Mouse (Mus musculus): ENCODE data around the gene Fat3. TPM values are rescaled to one million over a fixed set of nuclear protein-coding genes. Genes with fewer than 3 reads are reported as not detected.

Fat3 gene
- polyA plus RNA-seq, 1 experiment = not detected

DNA sequence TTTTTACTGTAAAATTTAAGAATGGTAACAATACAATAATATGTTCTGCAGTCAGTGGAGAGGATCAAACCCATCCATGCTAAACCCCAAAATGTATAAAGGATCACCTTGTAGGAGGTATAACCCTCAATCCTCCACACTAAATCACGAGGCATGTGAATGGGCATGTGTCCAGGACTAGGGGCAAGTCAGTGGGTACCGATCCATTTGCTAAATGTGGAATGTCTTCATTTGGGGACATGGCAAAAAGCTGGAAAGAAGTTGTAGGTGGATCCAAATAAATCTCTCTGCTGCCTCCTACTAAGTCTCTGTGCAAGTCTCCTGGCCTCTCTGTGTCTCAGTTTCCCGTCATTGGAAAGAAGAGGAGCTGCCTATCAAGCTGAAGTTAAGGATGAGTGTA, 39.6 kb downstream of the Fat3 start:
- 77% methylated on average over 3 of the region's 3 CpGs for WGBS
- Histone ChIP-seq H3K4me3 (replicated peaks; ENCODE audit: control insufficient read depth, low read depth, low read length) (no peak overlapping the region), H3K27ac (ENCODE audit: control insufficient read depth, insufficient read depth, low read depth, low read length, poor library complexity) (no peak overlapping the region), H3K4me1 (ENCODE audit: control insufficient read depth, insufficient read depth, low read length) (no peaks in the 10 kb centered on the region)
- TF ChIP-seq POLR2A (IDR thresholded peaks at IDR 0.05; ENCODE audit: borderline replicate concordance, control insufficient read depth, low read depth, low read length) = no peak
- no peak for TF ChIP-seq CTCF (IDR thresholded peaks at IDR 0.05; ENCODE audit: control insufficient read depth, insufficient read depth, low read length)

DNA sequence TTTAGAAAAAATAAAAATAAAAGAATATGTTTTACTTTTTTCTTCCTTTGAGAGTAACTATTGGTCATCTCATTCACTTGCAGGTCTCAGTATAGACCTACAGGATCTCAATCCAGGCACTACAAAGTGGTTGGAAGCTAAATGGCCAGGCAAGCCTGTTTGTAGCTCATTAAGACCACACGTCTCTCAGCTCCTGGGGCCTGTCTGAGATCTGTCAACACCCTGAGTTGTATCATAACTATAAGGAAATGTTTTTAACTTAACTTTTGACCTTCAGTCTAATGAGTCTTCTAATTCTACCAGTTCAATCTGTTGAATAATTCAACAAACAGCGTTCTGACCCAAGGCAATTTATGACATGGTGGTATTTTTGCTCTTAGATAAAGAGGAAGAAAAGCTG, 40.5 kb downstream of the Fat3 start:
- no peak overlapping the region for H3K27ac ChIP-seq (ENCODE audit: control insufficient read depth, insufficient read depth, low read depth, low read length, poor library complexity)
- WGBS = 73% methylated on average over 2 of the region's 2 CpGs
- no peaks in the 10 kb centered on the region for H3K4me1 ChIP-seq (ENCODE audit: control insufficient read depth, insufficient read depth, low read length)
- TF ChIP-seq CTCF (IDR thresholded peaks at IDR 0.05; ENCODE audit: control insufficient read depth, insufficient read depth, low read length) (no peak), POLR2A (IDR thresholded peaks at IDR 0.05; ENCODE audit: borderline replicate concordance, control insufficient read depth, low read depth, low read length) (no peak)
- no peak overlapping the region for H3K4me3 ChIP-seq (replicated peaks; ENCODE audit: control insufficient read depth, low read depth, low read length)

DNA sequence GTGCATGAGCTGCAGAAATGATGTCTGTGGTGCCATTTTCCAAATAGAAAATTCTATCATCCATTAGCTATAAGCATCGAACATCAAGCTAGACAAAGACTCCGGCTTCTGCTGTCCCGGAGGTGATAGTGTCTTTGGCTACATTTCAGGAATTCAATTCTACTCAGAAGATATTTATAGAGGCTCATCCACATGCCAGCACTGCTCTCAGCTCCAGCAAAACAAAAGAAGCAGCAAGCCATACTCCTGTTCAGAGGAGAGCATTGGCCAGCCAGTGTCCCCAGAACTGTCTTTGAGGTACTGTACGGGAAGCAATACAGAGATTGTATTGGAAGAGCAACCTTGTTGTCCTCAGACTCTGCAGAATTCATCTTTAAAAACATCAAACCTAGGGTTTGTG, 59.2 kb downstream of the Fat3 start:
- no peak overlapping the region for H3K4me3 ChIP-seq (replicated peaks; ENCODE audit: control insufficient read depth, low read depth, low read length)
- H3K4me1 ChIP-seq (ENCODE audit: control insufficient read depth, insufficient read depth, low read length) = no peaks in the 10 kb centered on the region; the same call in 1 of the 2 replicates
- 80% methylated on average over 4 of the region's 4 CpGs for WGBS
- no peak overlapping the region for H3K27ac ChIP-seq (ENCODE audit: control insufficient read depth, insufficient read depth, low read depth, low read length, poor library complexity)
- TF ChIP-seq CTCF (IDR thresholded peaks at IDR 0.05; ENCODE audit: control insufficient read depth, insufficient read depth, low read length) (no peak), POLR2A (IDR thresholded peaks at IDR 0.05; ENCODE audit: borderline replicate concordance, control insufficient read depth, low read depth, low read length) (no peak)

DNA sequence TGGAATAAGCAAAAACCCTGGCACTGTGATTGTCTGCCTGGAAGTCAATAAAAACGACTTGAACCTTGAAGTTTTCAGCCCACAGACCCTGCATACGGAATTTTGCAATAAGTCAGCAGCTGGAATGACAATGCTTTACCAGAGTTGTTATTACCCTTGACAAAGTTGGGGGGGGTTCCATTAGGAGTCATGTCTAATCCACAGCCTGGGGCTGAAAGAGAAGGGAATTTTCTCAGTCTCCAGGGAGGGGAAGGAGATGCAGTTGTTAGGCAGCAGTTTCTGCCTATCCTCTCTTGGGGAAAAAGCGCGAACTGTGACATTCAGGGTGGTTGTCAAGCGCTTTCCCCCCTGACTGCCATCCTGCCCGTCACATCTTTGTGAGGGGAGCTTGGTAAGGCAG, 60.4 kb downstream of the Fat3 start:
- Histone ChIP-seq H3K4me3 (replicated peaks; ENCODE audit: control insufficient read depth, low read depth, low read length) (no peak overlapping the region), H3K4me1 (ENCODE audit: control insufficient read depth, insufficient read depth, low read length) (no peaks in the 10 kb centered on the region; the same call in 1 of the 2 replicates), H3K27ac (ENCODE audit: control insufficient read depth, insufficient read depth, low read depth, low read length, poor library complexity) (no peak overlapping the region)
- WGBS = 68% methylated on average over 6 of the region's 6 CpGs
- no peak for TF ChIP-seq POLR2A (IDR thresholded peaks at IDR 0.05; ENCODE audit: borderline replicate concordance, control insufficient read depth, low read depth, low read length)
- TF ChIP-seq CTCF (IDR thresholded peaks at IDR 0.05; ENCODE audit: control insufficient read depth, insufficient read depth, low read length) = no peak

DNA sequence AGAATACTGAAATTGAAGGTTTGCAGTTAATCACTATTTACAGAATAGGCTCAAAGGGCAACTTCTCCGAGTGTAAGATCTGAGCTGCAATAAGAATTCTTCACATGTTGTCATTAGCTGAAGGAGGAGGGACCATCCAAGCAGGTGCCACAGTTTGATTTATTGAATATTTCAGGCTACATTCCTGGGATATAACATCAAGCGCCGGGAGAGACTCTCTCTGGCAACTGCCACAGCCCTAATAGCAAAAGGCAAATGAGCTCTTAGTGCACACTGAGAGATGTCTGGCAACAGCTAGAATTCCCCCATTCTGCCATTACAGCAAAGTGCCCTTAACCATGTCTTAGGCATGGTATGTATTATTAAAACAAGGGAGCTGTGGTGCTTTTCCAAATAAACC, 61.1 kb downstream of the Fat3 start:
- TF ChIP-seq CTCF (IDR thresholded peaks at IDR 0.05; ENCODE audit: control insufficient read depth, insufficient read depth, low read length) = no peak
- 65% methylated on average over 3 of the region's 3 CpGs for WGBS
- H3K4me1 ChIP-seq (ENCODE audit: control insufficient read depth, insufficient read depth, low read length) = no peaks in the 10 kb centered on the region; the same call in 1 of the 2 replicates
- H3K27ac ChIP-seq (ENCODE audit: control insufficient read depth, insufficient read depth, low read depth, low read length, poor library complexity) = no peak overlapping the region
- no peak overlapping the region for H3K4me3 ChIP-seq (replicated peaks; ENCODE audit: control insufficient read depth, low read depth, low read length)

DNA sequence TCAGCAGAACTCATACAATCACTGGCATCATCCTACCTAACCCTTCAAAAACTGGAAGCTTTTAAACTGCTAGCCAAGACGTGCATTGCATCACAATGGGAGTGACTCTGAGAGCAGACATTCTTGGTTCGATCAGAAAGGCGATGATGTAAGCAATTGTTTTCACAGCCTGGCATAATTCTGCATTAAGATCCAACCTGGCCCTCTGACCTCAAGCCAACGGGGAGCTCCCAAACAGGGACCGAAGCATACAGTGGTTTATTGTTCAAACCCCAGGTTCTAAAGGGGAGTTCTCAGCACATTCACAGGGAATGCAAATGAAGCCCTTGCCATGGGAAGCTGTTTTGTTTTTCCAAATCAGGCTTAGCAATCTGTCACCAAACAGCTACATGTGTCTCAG, 63.3 kb downstream of the Fat3 start:
- 46% methylated on average over 5 of the region's 5 CpGs for WGBS
- Histone ChIP-seq H3K27ac (ENCODE audit: control insufficient read depth, insufficient read depth, low read depth, low read length, poor library complexity) (no peak overlapping the region), H3K4me3 (replicated peaks; ENCODE audit: control insufficient read depth, low read depth, low read length) (no peak overlapping the region), H3K4me1 (ENCODE audit: control insufficient read depth, insufficient read depth, low read length) (no peaks in the 10 kb centered on the region; the same call in 1 of the 2 replicates)
- TF ChIP-seq CTCF (IDR thresholded peaks at IDR 0.05; ENCODE audit: control insufficient read depth, insufficient read depth, low read length) (no peak), POLR2A (IDR thresholded peaks at IDR 0.05; ENCODE audit: borderline replicate concordance, control insufficient read depth, low read depth, low read length) (no peak)

- TF ChIP-seq CTCF (IDR thresholded peaks at IDR 0.05; ENCODE audit: control insufficient read depth, insufficient read depth, low read length) (no peak), POLR2A (IDR thresholded peaks at IDR 0.05; ENCODE audit: borderline replicate concordance, control insufficient read depth, low read depth, low read length) (no peak)
- Histone ChIP-seq H3K4me3 (replicated peaks; ENCODE audit: control insufficient read depth, low read depth, low read length) (no peak overlapping the region), H3K27ac (ENCODE audit: control insufficient read depth, insufficient read depth, low read depth, low read length, poor library complexity) (no peak overlapping the region), H3K4me1 (ENCODE audit: control insufficient read depth, insufficient read depth, low read length) (no peaks in the 10 kb centered on the region)
- WGBS = 83% methylated on average over 5 of the region's 5 CpGs
Measured at GRCm38 (mm10) chr9:16428589-16428988, 72.5 kb downstream of the Fat3 start.

GRCm38 (mm10) chr9:16422707-16423106, 78.4 kb downstream of the Fat3 start:
- TF ChIP-seq CTCF (IDR thresholded peaks at IDR 0.05; ENCODE audit: control insufficient read depth, insufficient read depth, low read length) = no peak
- no peak for TF ChIP-seq POLR2A (IDR thresholded peaks at IDR 0.05; ENCODE audit: borderline replicate concordance, control insufficient read depth, low read depth, low read length)
- WGBS = 79% methylated on average over 2 of the region's 2 CpGs
- no peak overlapping the region for H3K4me3 ChIP-seq (replicated peaks; ENCODE audit: control insufficient read depth, low read depth, low read length)

GRCm38 (mm10) chr9:16402815-16403214, 98.3 kb downstream of the Fat3 start:
- no peak for TF ChIP-seq POLR2A (IDR thresholded peaks at IDR 0.05; ENCODE audit: borderline replicate concordance, control insufficient read depth, low read depth, low read length)
- TF ChIP-seq CTCF (IDR thresholded peaks at IDR 0.05; ENCODE audit: control insufficient read depth, insufficient read depth, low read length) = no peak
- Histone ChIP-seq H3K4me1 (ENCODE audit: control insufficient read depth, insufficient read depth, low read length) (no peaks in the 10 kb centered on the region), H3K4me3 (replicated peaks; ENCODE audit: control insufficient read depth, low read depth, low read length) (no peak overlapping the region), H3K27ac (ENCODE audit: control insufficient read depth, insufficient read depth, low read depth, low read length, poor library complexity) (no peak overlapping the region)
- WGBS = 79% methylated on average over 3 of the region's 3 CpGs

More at GRCm38 (mm10) chr9:16422707-16423106, 78.4 kb downstream of the Fat3 start:
- Histone ChIP-seq H3K4me1 (ENCODE audit: control insufficient read depth, insufficient read depth, low read length) (no peaks in the 10 kb centered on the region), H3K27ac (ENCODE audit: control insufficient read depth, insufficient read depth, low read depth, low read length, poor library complexity) (no peak overlapping the region)

Data from bone marrow, adult 2 months (tissue).